Mouse (Mus musculus): ENCODE results near the gene Prepl. TPM values are rescaled to one million over a fixed set of nuclear protein-coding genes. Genes with fewer than 3 reads are reported as not detected.

Prepl gene
- 25.8 and 26.2 TPM in 2 replicates for polyA plus RNA-seq (2015; fragmentation: Nextera tagmentation; extraction: Ambion mirVana)

DNA sequence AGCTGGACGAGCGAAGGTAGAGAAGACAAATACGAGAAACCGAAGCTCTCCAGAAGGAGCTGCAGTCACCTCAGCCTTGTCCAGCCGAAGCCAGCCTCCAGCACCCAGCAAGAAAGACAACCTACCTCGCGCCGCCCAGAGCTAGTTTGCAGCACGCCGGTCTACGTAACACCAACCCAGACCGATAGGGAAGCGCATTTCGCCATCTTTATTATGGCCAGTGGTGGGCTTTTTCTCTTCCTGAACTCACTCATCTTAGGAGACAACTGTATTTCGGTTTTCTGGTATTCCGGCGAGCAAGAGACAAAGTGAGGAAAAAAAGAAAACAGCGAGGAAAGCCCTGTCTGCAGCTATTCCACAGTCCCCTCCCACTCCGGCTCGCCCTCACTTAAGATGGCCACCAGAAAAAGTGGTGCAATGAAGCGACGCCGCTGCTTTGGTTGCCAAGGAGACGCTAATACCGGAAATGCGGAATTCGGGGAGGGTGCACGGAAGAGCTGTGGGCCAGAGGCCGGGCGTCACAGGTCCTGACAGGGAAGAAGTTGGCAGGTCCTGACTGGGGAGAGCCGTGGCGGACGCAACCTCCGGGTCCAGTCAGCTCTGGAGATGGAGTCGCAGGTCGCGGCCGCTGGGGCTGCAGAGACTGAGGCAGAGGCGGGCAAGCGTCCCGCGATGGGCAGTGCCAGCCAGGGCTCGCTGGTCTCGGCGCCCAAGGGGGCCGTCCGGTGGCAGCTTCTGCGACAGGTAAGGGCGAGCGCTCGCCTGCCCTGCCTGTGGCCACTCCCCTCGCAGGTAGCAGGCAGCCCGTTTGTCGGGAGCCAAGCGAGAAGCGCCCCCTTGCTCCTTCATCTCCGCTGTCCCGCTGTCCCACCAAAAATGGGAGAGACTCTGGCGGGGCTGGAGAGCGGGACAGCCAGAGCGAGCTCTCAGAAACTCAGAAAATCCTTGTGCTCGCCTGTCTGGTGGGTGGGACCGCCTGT, at the start of gene Prepl, which contains the start of gene Camkmt:
Gene Prepl, minus strand, starts transcription at position 122 of the 980 bp plus-strand sequence.
Gene Camkmt, plus strand, starts transcription at position 433 of the 980 bp plus-strand sequence.
- Histone ChIP-seq H3K4me1 (replicated peaks; ENCODE audit: insufficient read depth, low read length) (no peaks in the 10 kb centered on the region; the same call in 1 of the 2 replicates), H3K9ac (ENCODE audit: low read depth, low read length) (peak within 1 kb of the TSS; percentile 81), H3K9me3 (replicated peaks; ENCODE audit: low read length) (no peaks in the 10 kb centered on the region), H3K4me3 (replicated peaks; ENCODE audit: low read depth, low read length) (peak within 1 kb of the TSS; percentile 91), H3K27me3 (ENCODE audit: insufficient read depth, low read length) (no peaks in the 10 kb centered on the region), H3K36me3 (ENCODE audit: insufficient read depth, low read length) (no peaks in the 10 kb centered on the region), H3K27ac (peak within 1 kb of the TSS; percentile 86), H3K4me2 (ENCODE audit: low read length) (peak within 1 kb of the TSS; percentile 90)
- peak; percentile 43 for TF ChIP-seq CTCF (IDR thresholded peaks at IDR 0.05; ENCODE audit: low read depth)
- ATAC-seq (replicated peaks; ENCODE audit: low FRiP score, low read depth), result peak; percentile 99
- under 1% methylated on average over 63 of the region's 63 CpGs for WGBS
- DNase-seq (ENCODE audit: low spot score), result peak; percentile 99

- DNase-seq (ENCODE audit: low spot score) (no peak), ATAC-seq (replicated peaks; ENCODE audit: low FRiP score, low read depth) (no peak)
- Histone ChIP-seq H3K9ac (ENCODE audit: low read depth, low read length) (no peak overlapping the region), H3K27ac (no peak overlapping the region), H3K36me3 (ENCODE audit: insufficient read depth, low read length) (no peaks in the 10 kb centered on the region), H3K4me1 (replicated peaks; ENCODE audit: insufficient read depth, low read length) (no peaks in the 10 kb centered on the region), H3K4me3 (replicated peaks; ENCODE audit: low read depth, low read length) (no peak overlapping the region), H3K9me3 (replicated peaks; ENCODE audit: low read length) (no peaks in the 10 kb centered on the region), H3K4me2 (ENCODE audit: low read length) (no peak overlapping the region), H3K27me3 (ENCODE audit: insufficient read depth, low read length) (no peaks in the 10 kb centered on the region)
- 80% methylated on average over 1 of the region's 1 CpGs for WGBS
- no peak for TF ChIP-seq CTCF (IDR thresholded peaks at IDR 0.05; ENCODE audit: low read depth)
Measured at GRCm38 (mm10) chr17:85138393-85138792, 48.4 kb upstream of the Prepl start.

- H3K9me3 ChIP-seq (replicated peaks; ENCODE audit: low read length), result no peaks in the 10 kb centered on the region
- DNase-seq (ENCODE audit: low spot score) (peak; percentile 56), ATAC-seq (replicated peaks; ENCODE audit: low FRiP score, low read depth) (no peak)
- WGBS, result 27% methylated on average over 4 of the region's 4 CpGs
- H3K36me3 ChIP-seq (ENCODE audit: insufficient read depth, low read length), result no peaks in the 10 kb centered on the region
- peak; percentile 83 for TF ChIP-seq CTCF (IDR thresholded peaks at IDR 0.05; ENCODE audit: low read depth)
- H3K9ac ChIP-seq (ENCODE audit: low read depth, low read length), result no peak overlapping the region
- no peak overlapping the region for H3K27ac ChIP-seq
- no peaks in the 10 kb centered on the region for H3K4me1 ChIP-seq (replicated peaks; ENCODE audit: insufficient read depth, low read length)
- H3K4me3 ChIP-seq (replicated peaks; ENCODE audit: low read depth, low read length), result no peak overlapping the region
- no peak overlapping the region for H3K4me2 ChIP-seq (ENCODE audit: low read length)
- no peaks in the 10 kb centered on the region for H3K27me3 ChIP-seq (ENCODE audit: insufficient read depth, low read length)
Measured at GRCm38 (mm10) chr17:85116643-85117042, 26.6 kb upstream of the Prepl start.

GRCm38 (mm10) chr17:85113441-85113840, 23.4 kb upstream of the Prepl start:
- no peaks in the 10 kb centered on the region for H3K36me3 ChIP-seq (ENCODE audit: insufficient read depth, low read length)
- H3K4me1 ChIP-seq (replicated peaks; ENCODE audit: insufficient read depth, low read length), result no peaks in the 10 kb centered on the region
- H3K4me3 ChIP-seq (replicated peaks; ENCODE audit: low read depth, low read length), result no peak overlapping the region
- no peak overlapping the region for H3K4me2 ChIP-seq (ENCODE audit: low read length)
- TF ChIP-seq CTCF (IDR thresholded peaks at IDR 0.05; ENCODE audit: low read depth), result peak; percentile 54; the same call in 1 of the 2 replicates
- WGBS, result 78% methylated on average over 8 of the region's 8 CpGs
- no peak overlapping the region for H3K27ac ChIP-seq
- ATAC-seq (replicated peaks; ENCODE audit: low FRiP score, low read depth) (no peak), DNase-seq (ENCODE audit: low spot score) (no peak)
- no peaks in the 10 kb centered on the region for H3K27me3 ChIP-seq (ENCODE audit: insufficient read depth, low read length)
- H3K9ac ChIP-seq (ENCODE audit: low read depth, low read length), result no peak overlapping the region
- H3K9me3 ChIP-seq (replicated peaks; ENCODE audit: low read length), result no peaks in the 10 kb centered on the region

DNA sequence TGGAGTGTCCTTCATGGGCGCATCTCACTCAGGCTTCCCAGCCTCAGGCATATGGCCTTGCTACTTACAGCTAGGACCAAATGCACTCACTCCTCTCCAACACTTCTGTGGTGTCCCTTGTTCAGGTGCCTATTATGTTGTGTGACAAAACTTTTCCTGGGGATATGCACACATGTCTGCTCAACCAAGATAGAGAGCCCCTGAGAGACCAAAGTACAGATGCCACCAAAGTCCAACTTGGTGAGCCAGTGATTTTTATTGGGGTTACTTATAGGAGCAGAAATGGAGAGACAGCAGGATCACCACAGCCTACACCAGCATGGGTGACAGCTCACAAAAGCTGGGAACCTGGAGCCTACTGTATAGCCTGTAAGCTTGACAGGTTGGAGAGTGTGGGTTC, 20.6 kb upstream of the Prepl start:
- no peak for DNase-seq (ENCODE audit: low spot score)
- Histone ChIP-seq H3K4me3 (replicated peaks; ENCODE audit: low read depth, low read length) (no peak overlapping the region), H3K9ac (ENCODE audit: low read depth, low read length) (no peak overlapping the region), H3K36me3 (ENCODE audit: insufficient read depth, low read length) (no peaks in the 10 kb centered on the region), H3K9me3 (replicated peaks; ENCODE audit: low read length) (no peaks in the 10 kb centered on the region), H3K27me3 (ENCODE audit: insufficient read depth, low read length) (no peaks in the 10 kb centered on the region), H3K27ac (no peak overlapping the region), H3K4me2 (ENCODE audit: low read length) (no peak overlapping the region), H3K4me1 (replicated peaks; ENCODE audit: insufficient read depth, low read length) (no peaks in the 10 kb centered on the region)
- WGBS, result 96% methylated on average over 1 of the region's 1 CpGs
- no peak for ATAC-seq (replicated peaks; ENCODE audit: low FRiP score, low read depth)
- TF ChIP-seq CTCF (IDR thresholded peaks at IDR 0.05; ENCODE audit: low read depth), result no peak

GRCm38 (mm10) chr17:85103310-85103709, 13.3 kb upstream of the Prepl start:
- no peak for TF ChIP-seq CTCF (IDR thresholded peaks at IDR 0.05; ENCODE audit: low read depth)
- Histone ChIP-seq H3K9me3 (replicated peaks; ENCODE audit: low read length) (no peaks in the 10 kb centered on the region), H3K27me3 (ENCODE audit: insufficient read depth, low read length) (no peaks in the 10 kb centered on the region), H3K9ac (ENCODE audit: low read depth, low read length) (no peak overlapping the region), H3K4me3 (replicated peaks; ENCODE audit: low read depth, low read length) (no peak overlapping the region), H3K4me1 (replicated peaks; ENCODE audit: insufficient read depth, low read length) (no peaks in the 10 kb centered on the region), H3K36me3 (ENCODE audit: insufficient read depth, low read length) (0 out of 2 replicates have a peak, but pooled peaks cover 8% of the 10 kb centered on the region), H3K4me2 (ENCODE audit: low read length) (no peak overlapping the region), H3K27ac (no peak overlapping the region)
- WGBS, result 32% methylated on average over 2 of the region's 2 CpGs
- no peak for ATAC-seq (replicated peaks; ENCODE audit: low FRiP score, low read depth)
- DNase-seq (ENCODE audit: low spot score), result no peak
